Mouse (Mus musculus) heart, adult 2 months (tissue): ENCODE results near the gene Dnajc5g.

Experiments
- CTCF ChIP-seq: fragments of 200-600 bp; IDR thresholded peaks from 2 replicates; pipeline ENCODE4 v1.8.1; 2022; ENCODE audit warnings: antibody characterized with exemption, mild to moderate bottlenecking, moderate library complexity
- POLR2A ChIP-seq: fragments of 200-500 bp; IDR thresholded peaks from 2 replicates; pipeline ENCODE4 v1.6.1; 2011; ENCODE audit warnings: mild to moderate bottlenecking, low read depth, low read length, control low read depth; ENCODE audit not compliant: insufficient read depth

- TF ChIP-seq POLR2A (no peak), CTCF (no peak)
These were observed 22.1 kb upstream of the Dnajc5g start for GRCm38 (mm10) chr5:31083949-31084348.
